Mouse (Mus musculus) monocyte, adult 2 months (primary cell): ENCODE data around the gene Rassf3.
A peak's percentile ranks its signal among the peaks of the same experiment; 100 is the strongest.

Source experiments
- DNase-seq, 2 experiments: peaks; one replicate each; pipeline ENCODE4 v3.0.0; 2022; ENCODE audit warnings: low spot score in 2 of 2, low read depth in 1 of 2

Gene Rassf3

GRCm38 (mm10) chr10:121476190-121476967 is at the start of gene Rassf3:
Gene Rassf3 (minus strand): TSS chr10:121476347.
- DNase-seq, result peak; percentile 82 to 91

DNA sequence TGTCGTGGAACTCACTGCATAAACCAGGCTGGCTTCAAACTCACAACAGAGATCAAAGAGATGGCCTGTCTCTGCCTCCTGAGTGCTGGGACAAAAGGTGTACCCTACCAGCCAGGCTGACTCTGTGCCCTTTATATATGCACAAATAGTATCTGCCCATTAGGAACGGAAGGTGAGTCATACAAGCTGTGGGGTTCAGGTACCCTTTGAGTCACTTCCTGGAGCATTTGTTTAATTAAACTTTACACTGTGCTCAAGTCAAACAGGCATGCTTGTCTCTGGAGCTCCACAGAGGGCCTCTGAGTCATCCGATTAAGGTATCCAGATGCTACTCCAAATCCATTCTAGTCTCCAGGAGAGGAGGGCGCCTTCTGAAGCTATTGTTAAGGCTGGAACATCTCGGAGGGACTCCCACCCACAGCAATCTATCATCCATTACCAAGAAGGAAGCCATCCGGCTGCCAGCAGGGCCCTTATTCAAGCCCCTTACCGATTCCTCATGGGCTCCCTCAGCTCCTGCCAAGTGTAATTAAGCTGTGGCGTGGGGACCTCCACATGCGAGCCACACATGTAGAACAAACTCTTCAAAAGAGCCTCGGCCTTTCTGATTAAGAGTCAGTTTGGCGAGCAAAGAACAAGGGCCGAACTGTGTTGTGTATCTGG is 44.9 kb upstream of the Rassf3 start:
- DNase-seq, result no peak

DNA sequence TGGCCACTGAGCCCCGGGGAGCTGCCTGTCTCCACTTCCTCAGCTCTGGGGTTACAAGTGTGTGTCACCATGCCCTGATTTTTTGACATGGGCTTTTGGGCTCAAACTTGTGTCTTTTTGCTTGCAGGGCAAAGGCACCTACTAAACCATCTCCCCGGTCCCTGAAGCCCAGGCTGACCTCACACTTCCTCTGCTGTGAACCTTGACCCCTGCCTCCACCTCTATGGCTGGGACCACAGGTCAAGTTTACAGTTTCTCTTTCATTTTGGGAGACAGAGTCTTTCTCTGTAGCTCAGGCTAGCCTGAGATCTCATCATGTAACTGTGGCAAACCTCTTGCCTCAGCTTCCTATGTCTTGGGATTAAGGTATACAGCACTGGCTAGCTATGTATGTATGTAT is 43.6 kb upstream of the Rassf3 start:
- no peak for DNase-seq

DNA sequence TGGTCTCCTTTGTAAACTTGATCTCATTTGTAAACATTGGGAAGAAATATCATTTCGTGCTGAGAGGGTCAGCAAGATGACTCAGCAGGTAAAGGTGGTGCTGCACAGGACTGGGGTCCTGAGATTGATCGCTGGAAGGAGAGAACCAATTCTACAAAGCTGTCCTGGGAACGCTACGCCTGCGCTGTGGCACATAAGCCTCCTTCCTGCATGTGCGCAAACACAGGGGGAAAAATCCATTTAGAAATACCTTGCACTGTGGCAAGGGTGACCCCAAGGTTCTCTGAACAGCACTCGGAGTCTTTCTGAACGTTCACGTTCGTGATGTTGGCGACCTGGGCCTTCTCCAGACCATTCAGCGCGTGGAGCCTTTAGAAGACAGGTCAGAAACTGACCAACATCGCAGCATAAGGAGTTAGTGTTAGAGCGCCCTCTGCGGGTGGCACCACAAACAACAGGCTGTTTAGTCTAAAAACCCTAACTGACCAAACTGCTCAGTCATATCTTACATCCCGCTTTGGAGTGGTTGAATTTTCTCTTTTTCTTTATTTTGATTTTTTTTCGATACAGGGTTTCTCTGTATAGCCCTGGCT is 40.0 kb upstream of the Rassf3 start:
- peak; percentile 59 to 83 for DNase-seq

DNA sequence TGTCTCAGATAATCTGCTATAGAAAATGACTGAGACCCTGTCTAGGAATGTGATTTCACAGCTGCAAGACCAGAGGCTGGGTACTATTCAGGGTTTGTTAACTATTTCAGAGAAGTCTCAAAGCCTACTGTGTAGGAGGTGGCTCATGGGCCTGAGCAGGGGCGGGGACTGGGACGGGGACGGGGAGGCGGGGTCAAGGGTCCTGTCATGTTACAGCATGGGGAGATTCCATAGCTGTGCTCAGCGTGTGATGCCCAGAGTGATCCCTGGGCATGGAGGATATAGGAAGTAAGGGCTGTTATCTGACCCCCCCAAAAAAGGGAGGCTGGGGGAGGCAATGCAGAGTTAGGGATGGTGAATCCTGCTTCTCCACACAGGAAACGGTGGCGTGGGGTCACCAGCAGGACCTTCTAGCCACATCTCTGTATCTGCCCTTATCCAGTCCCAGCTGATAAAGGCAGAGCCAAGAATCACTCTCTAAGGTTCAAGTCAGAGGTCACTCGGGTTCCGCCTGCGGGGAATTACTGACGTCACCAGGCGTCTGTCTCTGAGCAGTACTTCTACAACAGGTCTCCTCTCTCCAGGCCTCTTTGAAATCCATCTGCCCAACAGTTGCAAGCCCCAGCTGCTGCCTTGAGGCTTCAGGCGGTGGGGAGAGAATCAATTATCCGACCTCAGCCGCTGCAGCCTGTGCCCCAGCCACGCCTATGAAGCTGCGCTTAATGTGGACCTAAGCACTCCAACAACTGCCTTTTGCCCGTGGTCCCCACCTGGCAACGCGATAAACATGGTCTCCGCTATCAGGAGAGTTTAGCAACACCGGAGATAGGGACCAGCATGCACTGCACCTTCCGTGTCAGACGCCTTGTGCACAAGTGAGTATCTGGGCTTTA is 33.9 kb upstream of the Rassf3 start:
- DNase-seq, result no peak

GRCm38 (mm10) chr10:121507755-121508544 is 31.8 kb upstream of the Rassf3 start:
- no peak for DNase-seq

- DNase-seq, result peak in 1 of 2 experiments; percentile 75
Observed at GRCm38 (mm10) chr10:121506731-121507583, 30.8 kb upstream of the Rassf3 start.

GRCm38 (mm10) chr10:121505929-121506328 is 29.8 kb upstream of the Rassf3 start:
- DNase-seq, result no peak

DNA sequence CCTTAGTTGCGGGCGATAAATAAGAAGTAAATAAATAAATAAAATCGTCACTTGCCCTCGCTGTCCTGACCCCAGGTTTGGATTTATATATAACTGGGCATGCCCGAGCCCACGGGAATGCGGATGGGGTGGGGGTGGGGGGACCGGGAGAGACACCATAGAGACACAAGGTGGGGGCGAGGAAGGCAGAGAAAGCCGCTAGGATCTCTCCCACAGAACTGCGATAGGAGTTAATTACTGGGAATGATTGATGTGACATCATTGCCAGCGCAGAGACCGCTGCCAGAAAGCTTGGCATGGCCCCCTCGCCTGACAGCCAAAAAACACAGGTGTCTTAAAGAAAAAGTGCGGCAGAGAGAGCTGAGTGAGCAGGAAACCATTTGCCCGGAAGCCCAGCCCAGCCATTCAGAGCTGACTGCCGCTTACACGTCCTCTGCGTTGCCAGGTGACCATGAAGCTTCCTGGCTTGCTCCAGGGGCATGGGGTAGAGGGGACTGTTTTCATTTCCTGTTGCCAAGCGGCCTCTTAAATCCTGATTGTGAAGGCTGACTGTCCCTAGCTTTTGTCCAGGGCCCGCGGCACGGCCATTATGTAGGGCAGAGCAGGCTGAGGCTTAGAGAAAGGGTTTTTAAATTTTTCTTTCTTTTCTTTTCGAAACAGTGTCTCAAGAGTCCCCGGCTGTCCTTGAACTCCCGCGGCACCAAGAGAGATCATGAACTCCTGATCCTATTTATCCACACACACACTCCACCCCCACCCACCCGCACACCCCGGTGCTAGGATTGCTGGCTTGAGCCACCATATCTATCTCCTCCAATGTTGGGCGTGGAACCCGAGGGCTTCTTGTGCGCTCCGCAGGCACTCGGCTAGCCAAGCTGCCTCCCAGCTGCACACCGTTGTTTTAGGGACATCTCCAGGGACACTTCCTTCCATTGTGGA is 29.1 kb upstream of the Rassf3 start:
- DNase-seq, result peak in 1 of 2 experiments; percentile 51

- DNase-seq, result no peak
Observed at GRCm38 (mm10) chr10:121501160-121501559, 25.0 kb upstream of the Rassf3 start.

DNA sequence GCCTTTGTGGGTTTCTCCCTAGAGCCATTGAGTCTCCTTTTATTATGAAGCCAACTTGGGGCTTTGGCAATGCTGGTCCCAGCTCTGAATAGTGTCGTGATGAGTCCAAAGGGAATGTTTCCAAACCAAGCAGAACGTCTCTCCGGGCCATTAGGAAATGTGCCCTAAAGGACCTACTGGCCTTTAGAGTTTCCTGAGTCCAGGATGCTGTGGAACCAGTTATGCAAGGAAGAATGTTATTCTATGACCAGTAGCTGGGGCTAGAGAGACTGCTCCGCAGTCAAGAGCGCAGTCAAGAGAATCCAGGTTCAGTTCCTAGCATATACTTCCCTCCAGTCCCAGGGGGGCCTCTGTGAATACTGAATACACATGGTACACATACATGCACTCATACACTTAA is 23.9 kb upstream of the Rassf3 start:
- DNase-seq, result no peak

DNA sequence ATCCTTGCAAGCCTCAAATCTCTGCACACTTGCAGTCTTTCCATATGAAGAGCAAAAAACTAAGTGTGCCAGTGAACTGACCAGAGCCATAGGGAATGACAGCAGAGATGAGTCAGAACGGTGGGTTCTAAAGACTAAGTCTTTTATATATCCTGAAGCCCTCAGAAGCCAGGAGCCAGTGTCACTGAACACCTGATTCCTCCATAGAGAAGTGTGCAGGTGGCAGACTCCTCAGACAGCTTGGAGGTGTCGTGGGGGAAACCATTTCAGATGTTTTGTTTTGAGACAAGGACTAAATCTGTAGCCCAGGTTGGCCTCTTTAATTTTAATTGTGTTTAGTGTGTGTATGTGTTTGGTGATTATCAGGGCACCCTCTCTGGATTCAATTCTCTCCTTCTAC is 22.9 kb upstream of the Rassf3 start:
- DNase-seq, result no peak

- DNase-seq, result peak; percentile 33 to 48
Observed at GRCm38 (mm10) chr10:121498481-121498904, 22.3 kb upstream of the Rassf3 start.

DNA sequence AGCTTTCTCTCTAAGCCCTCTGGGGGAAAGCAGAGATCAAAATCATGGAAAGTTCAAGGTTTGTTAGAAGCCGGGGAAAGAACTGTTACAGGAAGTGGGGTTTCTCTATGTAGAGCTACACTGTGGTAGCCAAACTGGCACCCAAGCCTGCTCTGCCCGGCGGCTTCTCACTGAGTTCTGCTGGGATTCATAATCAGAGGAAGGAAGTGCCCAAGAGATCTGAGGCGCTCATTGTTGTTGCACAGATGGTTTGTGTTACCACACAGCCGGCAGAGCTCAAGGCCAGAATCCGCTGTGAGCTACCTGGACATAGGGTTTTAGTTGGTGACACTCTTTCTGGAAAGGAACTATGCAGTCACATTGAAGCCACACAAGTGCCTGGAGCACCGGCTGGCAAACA is 21.8 kb upstream of the Rassf3 start:
- no peak for DNase-seq

- DNase-seq, result peak in 1 of 2 experiments; percentile 55
Observed at GRCm38 (mm10) chr10:121496616-121497015, 20.5 kb upstream of the Rassf3 start.

DNA sequence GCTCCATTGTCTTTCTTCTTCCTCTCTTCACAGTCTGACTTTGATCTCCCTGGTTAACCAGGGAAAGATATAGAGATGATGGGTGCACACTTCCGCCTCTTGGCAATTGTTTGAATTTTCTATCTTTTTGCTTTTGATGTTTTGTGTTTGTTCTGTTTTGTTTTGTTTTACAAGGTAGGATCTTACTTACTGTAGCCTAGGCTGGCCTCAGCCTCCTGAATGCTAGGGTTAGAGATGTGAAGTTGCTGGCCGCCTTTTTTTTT is 17.9 kb upstream of the Rassf3 start:
- no peak for DNase-seq

DNA sequence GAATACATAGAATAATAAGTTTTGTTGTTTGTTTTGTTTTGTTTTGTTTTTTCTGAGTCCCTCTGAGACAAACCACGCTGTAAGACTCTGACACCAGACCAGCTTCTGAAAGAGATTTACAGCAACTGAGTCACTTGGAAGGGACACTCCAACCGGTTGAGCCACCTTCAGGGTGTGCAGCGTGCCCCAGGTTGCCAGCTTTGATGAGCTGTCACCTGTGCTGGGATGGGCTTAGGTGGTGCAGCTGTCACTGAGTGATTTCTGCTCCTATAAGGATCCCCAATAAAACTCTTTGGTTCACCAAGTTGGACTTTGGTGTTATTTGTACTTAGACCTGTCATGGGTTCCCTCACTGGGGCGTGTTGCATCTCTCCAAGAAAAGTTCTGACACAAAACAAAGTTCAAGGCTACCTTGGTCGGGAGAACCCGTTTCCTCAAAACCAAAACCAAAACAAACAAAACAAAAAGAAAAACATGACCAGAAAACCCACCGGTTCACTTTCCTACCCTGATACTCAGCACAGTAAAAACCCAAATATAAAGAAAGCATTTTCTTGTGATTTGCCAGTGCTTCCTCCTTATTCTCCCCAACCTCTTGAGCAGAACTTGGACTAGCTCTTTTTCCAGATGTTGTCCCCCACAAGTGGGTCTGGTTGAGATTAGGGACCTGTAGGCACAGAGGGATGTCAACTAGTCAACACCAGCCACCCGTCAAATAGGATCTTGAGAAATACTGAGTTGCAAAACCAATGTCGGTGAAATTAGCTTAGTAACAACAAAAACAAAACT is 17.4 kb upstream of the Rassf3 start:
- no peak for DNase-seq
